Mouse (Mus musculus) liver, adult 2 months (tissue): Measurements from ENCODE around the gene Cst12. TPM values are rescaled to one million over a fixed set of nuclear protein-coding genes. Genes with fewer than 3 reads are reported as not detected.

ENCODE experiments used
- DNase-seq: peaks from one replicate; pipeline ENCODE4 v3.0.0-alpha.2; 2011; ENCODE audit warnings: low read depth, low spot score; ENCODE audit errors: extremely low read depth
- H3K27ac ChIP-seq: fragments of 200-500 bp; replicated peaks from 2 replicates; pipeline ENCODE4 v1.5.1; 2012; ENCODE audit warnings: low read depth, mild to moderate bottlenecking, control low read depth, inconsistent platforms, low read length; ENCODE audit not compliant: insufficient read depth
- H3K27me3 ChIP-seq: fragments of 200-500 bp; 2 replicates; pipeline ENCODE4 v1.6.1; 2012; ENCODE audit warnings: mild to moderate bottlenecking, moderate library complexity, low read length, inconsistent platforms; ENCODE audit not compliant: control insufficient read depth, insufficient read depth
- H3K36me3 ChIP-seq: fragments of 200-500 bp; 2 replicates; pipeline ENCODE4 v1.6.1; 2012; ENCODE audit warnings: low read length, inconsistent platforms; ENCODE audit not compliant: control insufficient read depth, insufficient read depth
- H3K4me1 ChIP-seq: fragments of 200-500 bp; 2 replicates; pipeline ENCODE4 v1.6.1; 2011; ENCODE audit warnings: low read length; ENCODE audit not compliant: control insufficient read depth, insufficient read depth
- H3K4me3 ChIP-seq: fragments of 200-500 bp; 2 replicates; pipeline ENCODE4 v1.5.1; 2011; ENCODE audit warnings: low read depth, mild to moderate bottlenecking, control low read depth, low read length, moderate library complexity; ENCODE audit not compliant: insufficient read depth
- H3K79me2 ChIP-seq: fragments of 200-500 bp; 2 replicates; pipeline ENCODE4 v1.6.1; 2012; ENCODE audit warnings: inconsistent platforms, mild to moderate bottlenecking, low read length, moderate library complexity; ENCODE audit not compliant: control insufficient read depth, insufficient read depth
- H3K9ac ChIP-seq: fragments of 200-500 bp; 2 replicates; pipeline ENCODE4 v1.6.1; 2012; ENCODE audit warnings: low read depth, mild to moderate bottlenecking, control low read depth, inconsistent platforms, low read length
- CTCF ChIP-seq: fragments of 200-500 bp; IDR thresholded peaks from 2 replicates; pipeline ENCODE4 v1.5.1; 2011; ENCODE audit warnings: low read depth, low read length, control low read depth
- POLR2A ChIP-seq: fragments of 200-500 bp; IDR thresholded peaks from 2 replicates; pipeline ENCODE4 v1.6.1; 2011; ENCODE audit warnings: low read length, control low read depth; ENCODE audit not compliant: insufficient read depth; ENCODE audit errors: extremely low read depth
- WGBS: fragments of 180-500 bp; shearing (Covaris S2); methylation state at CpG from one replicate; pipeline ENCODE4 v1.1.7; 2018; 5-methylcytosine and 5-hydroxymethylcytosine counted together
- polyA plus RNA-seq: library from polyadenylated mRNA; depleted of rRNA; stranded (reverse); fragments of >200 nt; gene quantifications from 2 replicates; pipeline ENCODE4 v1.2.3, GENCODE M21; 2012; rRNA removed
- total RNA-seq: library from RNA; depleted of rRNA; stranded (reverse); fragments of >200 nt; gene quantifications from 2 replicates; pipeline ENCODE4 v1.2.3, GENCODE M21; 2014; rRNA removed

Cst12 gene
- total RNA-seq: not detected in 2 replicates
- not detected in 2 replicates for polyA plus RNA-seq

- H3K4me3 ChIP-seq: no peak within 1 kb of the TSS
Measured at GRCm38 (mm10) chr2:148789142-148789541, at the start of gene Cst12. Gene Cst12 (plus strand): TSS chr2:148789361.

GRCm38 (mm10) chr2:148743001-148743400 is 46.2 kb upstream of the Cst12 start:
- H3K4me1 ChIP-seq: no peaks in the 10 kb centered on the region
- WGBS: 79% methylated on average over 3 of the region's 3 CpGs
- no peaks in the 10 kb centered on the region for H3K36me3 ChIP-seq
- no peaks in the 10 kb centered on the region for H3K27me3 ChIP-seq
- H3K79me2 ChIP-seq: no peaks in the 10 kb centered on the region
- no peak for DNase-seq
- H3K9ac ChIP-seq: no peak overlapping the region
- TF ChIP-seq CTCF (no peak), POLR2A (no peak)
- no peak overlapping the region for H3K27ac ChIP-seq
- no peak overlapping the region for H3K4me3 ChIP-seq

More at GRCm38 (mm10) chr2:148789142-148789541, at the start of gene Cst12:
- no peak for TF ChIP-seq POLR2A
- no peak for TF ChIP-seq CTCF
- Histone ChIP-seq H3K79me2 (no peaks in the 10 kb centered on the region), H3K27ac (no peak within 1 kb of the TSS), H3K9ac (no peak within 1 kb of the TSS), H3K27me3 (no peaks in the 10 kb centered on the region), H3K4me1 (no peaks in the 10 kb centered on the region), H3K36me3 (no peaks in the 10 kb centered on the region)
- DNase-seq: no peak
- WGBS: 96% methylated on average over 6 of the region's 6 CpGs

DNA sequence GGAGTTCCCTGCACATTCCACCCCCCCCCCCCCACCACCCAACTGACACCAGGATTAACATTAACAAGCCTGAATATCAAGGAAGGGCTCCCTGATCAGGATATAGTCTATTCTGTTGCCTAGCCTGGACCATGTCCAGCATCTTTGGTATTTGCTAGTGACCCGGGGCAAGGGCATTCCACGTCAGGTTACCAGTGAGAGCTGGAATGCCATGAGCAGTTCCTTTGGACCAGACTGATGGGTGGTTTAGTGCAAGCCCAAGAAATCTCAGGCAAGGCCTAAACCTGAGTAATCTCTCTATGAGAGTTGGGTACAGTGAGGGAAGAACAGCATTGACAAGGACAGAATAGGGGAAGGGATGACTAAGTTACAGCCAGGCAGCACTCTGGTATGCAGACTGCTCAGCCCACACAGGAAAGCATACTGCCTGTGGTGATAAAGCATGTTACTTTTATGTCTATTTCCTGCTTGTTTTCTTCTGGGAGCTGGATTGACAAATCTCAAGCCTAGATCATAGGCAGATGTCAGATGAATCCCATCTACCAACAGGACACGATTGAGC is 45.2 kb upstream of the Cst12 start:
- 76% methylated on average over 3 of the region's 3 CpGs for WGBS
- no peaks in the 10 kb centered on the region for H3K4me1 ChIP-seq
- no peaks in the 10 kb centered on the region for H3K79me2 ChIP-seq
- H3K4me3 ChIP-seq: no peak overlapping the region
- H3K9ac ChIP-seq: no peak overlapping the region
- H3K36me3 ChIP-seq: no peaks in the 10 kb centered on the region
- no peak overlapping the region for H3K27ac ChIP-seq
- TF ChIP-seq CTCF (no peak), POLR2A (no peak)
- no peaks in the 10 kb centered on the region for H3K27me3 ChIP-seq
- DNase-seq: no peak

- DNase-seq: no peak
- WGBS: 73% methylated on average over 1 of the region's 1 CpGs
- Histone ChIP-seq H3K4me1 (peaks cover 2% of the 10 kb centered on the region; the same call in 1 of the 2 replicates), H3K27ac (no peak within 1 kb of the TSS), H3K79me2 (no peaks in the 10 kb centered on the region), H3K36me3 (no peaks in the 10 kb centered on the region), H3K27me3 (no peaks in the 10 kb centered on the region), H3K4me3 (no peak within 1 kb of the TSS), H3K9ac (no peak within 1 kb of the TSS)
- TF ChIP-seq CTCF (no peak), POLR2A (no peak)
Measured at GRCm38 (mm10) chr2:148750058-148750457, 39.1 kb upstream of the Cst12 start, which contains the start of gene Cstl1. Gene Cstl1 (plus strand): TSS chr2:148750358.

DNA sequence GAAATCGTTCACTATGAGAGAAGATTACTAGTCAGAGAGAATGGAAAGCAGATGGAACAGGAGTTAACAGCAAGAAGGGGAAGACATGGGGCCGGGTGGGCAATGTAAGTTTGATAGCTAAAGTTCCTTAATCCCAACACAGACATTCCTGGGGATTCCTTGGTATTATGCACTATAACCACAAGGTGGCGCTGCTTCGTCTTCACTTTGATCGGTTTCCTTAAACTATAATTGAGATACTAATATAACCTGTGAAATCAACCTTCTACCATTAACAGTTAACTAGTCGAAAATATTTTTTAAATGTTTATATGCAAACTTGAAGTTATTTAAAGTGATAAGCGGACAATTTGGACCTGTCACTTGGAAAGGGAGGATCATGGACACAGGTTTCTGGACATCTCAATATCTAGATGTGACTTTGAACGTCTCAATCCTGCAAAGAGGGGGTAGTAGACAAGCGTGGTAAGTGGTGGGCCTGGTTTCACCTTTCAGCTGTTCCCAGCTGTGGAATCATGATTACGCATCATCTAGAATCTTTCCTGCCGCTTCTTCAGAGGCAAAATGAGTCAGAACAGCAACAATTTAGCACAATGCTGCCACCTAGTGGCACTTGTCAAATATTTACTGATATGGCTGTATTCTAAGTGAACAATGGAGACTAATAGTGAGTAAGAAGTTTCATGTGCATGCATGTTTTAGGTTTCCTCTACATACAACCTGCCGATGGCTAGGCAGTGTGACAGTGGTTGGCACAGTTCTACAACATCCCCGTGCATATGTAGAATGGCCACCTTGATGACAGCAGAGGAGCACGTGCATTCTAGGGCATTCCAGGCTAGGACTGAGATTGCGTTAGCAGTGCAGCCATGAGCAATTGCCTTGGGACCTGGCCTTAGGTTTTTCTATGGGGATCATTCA is 37.0 kb upstream of the Cst12 start:
- Histone ChIP-seq H3K27ac (no peak overlapping the region), H3K27me3 (no peaks in the 10 kb centered on the region), H3K36me3 (no peaks in the 10 kb centered on the region), H3K79me2 (no peaks in the 10 kb centered on the region), H3K4me3 (0 out of 2 replicates have a peak overlapping the region, but pooled peaks have one; percentile 17), H3K9ac (0 out of 2 replicates have a peak overlapping the region, but pooled peaks have one; percentile 22), H3K4me1 (peaks cover 2% of the 10 kb centered on the region; the same call in 1 of the 2 replicates)
- DNase-seq: peak; percentile 76
- TF ChIP-seq POLR2A: no peak
- peak; percentile 44 for TF ChIP-seq CTCF
- 13% methylated on average over 15 of the region's 15 CpGs for WGBS
